Mouse (Mus musculus) hindbrain, embryonic 13.5 days (tissue): ENCODE measurements around the gene Gm2696. TPM values are rescaled to one million over a fixed set of nuclear protein-coding genes. Genes with fewer than 3 reads are reported as not detected.
A peak's percentile ranks its signal among the peaks of the same experiment; 100 is the strongest.

ENCODE experiments used
- ATAC-seq: fragments of 200-750 bp; cut with Nextera tagmentation; 2 replicates; pipeline ENCODE4 v1.8.0; 2017; ENCODE audit warnings: moderate TSS enrichment; ENCODE audit not compliant: low FRiP score
- H3K27ac ChIP-seq: fragments of 300-500 bp; sonication (generic); 2 replicates; pipeline ENCODE4 v1.5.1; 2015; ENCODE audit warnings: inconsistent platforms, mild to moderate bottlenecking, moderate library complexity
- H3K27me3 ChIP-seq: fragments of 300-500 bp; sonication (generic); 2 replicates; pipeline ENCODE4 v1.6.1; 2015; ENCODE audit warnings: mild to moderate bottlenecking, inconsistent platforms
- H3K36me3 ChIP-seq: fragments of 300-500 bp; sonication (generic); 2 replicates; pipeline ENCODE4 v1.6.1; 2015; ENCODE audit warnings: mild to moderate bottlenecking, inconsistent platforms
- H3K4me1 ChIP-seq: fragments of 300-500 bp; sonication (generic); replicated peaks from 2 replicates; pipeline ENCODE4 v1.6.1; 2015; ENCODE audit warnings: inconsistent platforms
- H3K4me2 ChIP-seq: fragments of 300-500 bp; sonication (generic); 2 replicates; pipeline ENCODE4 v1.6.1; 2015; ENCODE audit warnings: inconsistent platforms, mild to moderate bottlenecking, moderate library complexity
- H3K4me3 ChIP-seq: fragments of 300-500 bp; sonication (generic); 2 replicates; pipeline ENCODE4 v1.5.1; 2015; ENCODE audit warnings: mild to moderate bottlenecking, inconsistent platforms
- H3K9ac ChIP-seq: fragments of 300-500 bp; sonication (generic); 2 replicates; pipeline ENCODE4 v1.6.1; 2015; ENCODE audit warnings: mild to moderate bottlenecking, inconsistent platforms
- H3K9me3 ChIP-seq: fragments of 300-500 bp; sonication (generic); 2 replicates; pipeline ENCODE4 v1.6.1; 2016; ENCODE audit warnings: inconsistent platforms
- WGBS: fragments of 180-500 bp; shearing (Covaris S2); methylation state at CpG from one replicate; pipeline ENCODE4 v1.1.7; 2015; 5-methylcytosine and 5-hydroxymethylcytosine counted together
- polyA plus RNA-seq: library from polyadenylated mRNA; unstranded; fragments of >200 nt; fragmentation: Nextera tagmentation; extraction: Ambion mirVana; gene quantifications from 2 replicates; pipeline ENCODE4 v1.2.1, GENCODE M21; 2015

Gene Gm2696
- polyA plus RNA-seq, 1 experiment from 2014 or later, result not detected

- Histone ChIP-seq H3K27ac (no peak within 1 kb of the TSS), H3K9me3 (no peaks in the 10 kb centered on the region), H3K36me3 (no peaks in the 10 kb centered on the region), H3K4me1 (0 out of 2 replicates have a peak, but pooled peaks cover 4% of the 10 kb centered on the region), H3K4me3 (no peak within 1 kb of the TSS), H3K9ac (no peak within 1 kb of the TSS), H3K27me3 (0 out of 2 replicates have a peak, but pooled peaks cover 4% of the 10 kb centered on the region), H3K4me2 (no peak within 1 kb of the TSS)
- 48% methylated on average over 7 of the region's 7 CpGs for WGBS
- ATAC-seq, result no peak
These were observed 47.2 kb downstream of the Gm2696 start, which contains the start of gene Gm3285 for GRCm38 (mm10) chr10:77861675-77862074. Gene Gm3285 (plus strand): TSS chr10:77861975.

DNA sequence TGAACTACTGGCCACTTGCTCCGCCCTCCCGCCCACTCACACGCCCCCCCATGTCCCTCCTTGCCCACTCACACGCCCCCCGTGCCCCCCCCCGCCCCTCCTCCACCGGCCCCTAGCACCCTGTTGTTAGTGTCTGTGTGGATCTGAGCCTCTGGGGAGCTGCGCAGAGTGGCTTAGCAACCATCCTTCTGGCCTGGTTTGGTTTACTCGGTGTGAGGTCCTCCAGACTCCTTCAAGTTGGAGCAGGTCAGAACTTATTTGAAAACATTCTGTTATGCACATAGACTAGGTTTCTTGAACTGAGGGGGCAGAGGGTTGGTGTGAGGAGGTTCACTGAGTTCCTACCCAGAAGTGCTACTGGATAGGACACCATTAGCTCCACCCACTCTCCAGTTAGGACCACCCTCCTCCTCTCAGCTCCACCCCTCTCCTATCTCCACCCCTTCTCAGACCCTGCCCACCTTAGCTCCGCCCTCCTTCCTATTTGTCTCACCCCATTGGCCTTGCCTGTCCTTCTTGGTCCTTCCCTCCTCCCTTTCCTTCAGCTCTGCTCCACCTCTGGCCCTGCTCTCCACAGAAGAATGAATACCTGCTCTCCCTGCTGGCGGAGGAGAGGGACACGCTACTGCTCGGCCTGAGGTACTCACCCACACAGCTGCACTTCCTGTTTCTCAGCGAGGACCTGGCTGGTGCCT, 49.7 kb downstream of the Gm2696 start:
- Histone ChIP-seq H3K36me3 (no peaks in the 10 kb centered on the region), H3K27me3 (0 out of 2 replicates have a peak, but pooled peaks cover 4% of the 10 kb centered on the region), H3K9me3 (no peaks in the 10 kb centered on the region), H3K9ac (no peak overlapping the region), H3K4me2 (peak overlapping the region; percentile 32), H3K27ac (no peak overlapping the region), H3K4me3 (peak overlapping the region; percentile 14; the same call in 1 of the 2 replicates), H3K4me1 (0 out of 2 replicates have a peak, but pooled peaks cover 4% of the 10 kb centered on the region)
- WGBS, result 42% methylated on average over 14 of the region's 14 CpGs
- peak; percentile 69; the same call in 1 of the 2 replicates for ATAC-seq

GRCm38 (mm10) chr10:77864762-77865143, 50.3 kb downstream of the Gm2696 start:
- 0 out of 2 replicates have a peak, but pooled peaks cover 4% of the 10 kb centered on the region for H3K4me1 ChIP-seq
- 0 out of 2 replicates have a peak, but pooled peaks cover 4% of the 10 kb centered on the region for H3K27me3 ChIP-seq
- 35% methylated on average over 11 of the region's 11 CpGs for WGBS
- H3K27ac ChIP-seq, result no peak overlapping the region
- no peak overlapping the region for H3K9ac ChIP-seq
- 0 out of 2 replicates have a peak, but pooled peaks have one; percentile 63 for ATAC-seq
- peak overlapping the region; percentile 32 for H3K4me2 ChIP-seq
- no peaks in the 10 kb centered on the region for H3K36me3 ChIP-seq
- no peaks in the 10 kb centered on the region for H3K9me3 ChIP-seq
- peak overlapping the region; percentile 14; the same call in 1 of the 2 replicates for H3K4me3 ChIP-seq

GRCm38 (mm10) chr10:77867546-77867945, 53.1 kb downstream of the Gm2696 start:
- no peaks in the 10 kb centered on the region for H3K27me3 ChIP-seq
- H3K4me3 ChIP-seq, result no peak overlapping the region
- no peak overlapping the region for H3K4me2 ChIP-seq
- no peak overlapping the region for H3K9ac ChIP-seq
- 0 out of 2 replicates have a peak, but pooled peaks cover 3% of the 10 kb centered on the region for H3K4me1 ChIP-seq
- 50% methylated on average over 1 of the region's 1 CpGs for WGBS
- H3K9me3 ChIP-seq, result no peaks in the 10 kb centered on the region
- no peak overlapping the region for H3K27ac ChIP-seq
- no peak for ATAC-seq
- no peaks in the 10 kb centered on the region for H3K36me3 ChIP-seq

DNA sequence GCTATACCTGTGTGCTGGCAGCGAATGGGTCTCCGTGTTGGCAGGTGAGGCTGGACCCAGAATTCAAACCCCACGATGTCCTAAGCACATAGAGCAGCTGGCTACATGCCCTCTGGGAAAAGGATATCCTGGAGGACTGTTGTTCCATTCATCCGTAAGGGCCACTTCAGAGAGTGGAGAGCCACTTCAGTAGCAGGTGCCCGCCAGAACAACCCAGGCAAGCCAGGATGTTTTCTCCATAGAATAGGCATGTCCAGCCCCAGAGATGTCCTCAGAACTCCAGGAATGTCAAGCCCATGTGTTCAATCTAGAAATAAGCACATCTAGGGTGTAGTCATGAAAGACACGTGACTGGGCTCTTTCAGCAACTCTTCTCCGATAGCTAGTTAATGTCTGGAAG, 55.2 kb downstream of the Gm2696 start:
- ATAC-seq, result no peak
- WGBS, result 92% methylated on average over 7 of the region's 7 CpGs

DNA sequence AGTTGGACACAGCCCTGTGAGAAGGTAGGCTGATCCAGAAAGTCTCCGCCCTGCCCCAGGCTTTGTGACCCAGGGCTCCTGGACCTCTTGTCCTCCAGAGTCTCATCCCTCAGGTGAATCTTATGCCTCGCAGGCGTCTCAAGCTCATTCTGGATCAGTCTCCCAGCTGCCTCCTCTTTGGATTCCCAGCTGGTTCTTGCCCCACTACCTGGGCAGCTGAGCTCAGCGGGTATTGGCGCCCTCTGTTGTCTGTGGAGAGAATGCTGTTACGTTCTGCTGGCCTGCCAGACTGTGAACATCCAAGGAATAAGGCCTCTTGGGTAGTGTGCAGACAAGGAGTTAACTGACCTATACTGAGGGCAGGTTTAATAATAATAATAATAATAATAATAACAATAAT, 64.5 kb downstream of the Gm2696 start:
- Histone ChIP-seq H3K9ac (no peak overlapping the region), H3K36me3 (no peaks in the 10 kb centered on the region), H3K4me2 (no peak overlapping the region), H3K27me3 (no peaks in the 10 kb centered on the region), H3K4me3 (no peak overlapping the region), H3K4me1 (no peaks in the 10 kb centered on the region), H3K9me3 (no peaks in the 10 kb centered on the region), H3K27ac (no peak overlapping the region)
- WGBS, result 50% methylated on average over 6 of the region's 6 CpGs
- no peak for ATAC-seq

More for the DNA sequence above, 55.2 kb downstream of the Gm2696 start:
- H3K36me3 ChIP-seq, result no peaks in the 10 kb centered on the region
- no peak overlapping the region for H3K27ac ChIP-seq
- no peaks in the 10 kb centered on the region for H3K27me3 ChIP-seq
- no peaks in the 10 kb centered on the region for H3K9me3 ChIP-seq
- no peak overlapping the region for H3K4me3 ChIP-seq
- H3K9ac ChIP-seq, result no peak overlapping the region
- no peaks in the 10 kb centered on the region for H3K4me1 ChIP-seq
- no peak overlapping the region for H3K4me2 ChIP-seq

DNA sequence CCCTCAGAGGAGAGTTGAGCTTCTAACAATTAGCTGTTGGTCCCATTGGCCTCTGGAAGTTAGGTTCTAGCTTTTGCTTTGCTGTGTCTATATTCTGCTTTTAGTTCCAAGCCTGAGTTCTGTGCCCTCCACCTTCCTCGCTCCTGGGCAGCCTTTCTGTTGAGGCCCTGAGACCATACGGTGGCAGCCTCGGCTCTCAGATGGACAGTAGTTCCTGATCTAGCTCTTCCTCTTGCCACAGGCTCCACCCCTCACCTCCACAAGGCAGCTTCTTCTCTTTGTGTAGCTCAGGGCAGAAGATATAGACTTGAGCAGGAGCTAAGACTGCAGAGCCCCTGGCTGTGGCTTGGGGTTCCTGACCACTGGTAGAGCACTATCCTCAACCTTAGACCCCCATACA, 65.8 kb downstream of the Gm2696 start:
- ATAC-seq, result no peak
- Histone ChIP-seq H3K4me3 (no peak overlapping the region), H3K4me1 (no peaks in the 10 kb centered on the region), H3K36me3 (no peaks in the 10 kb centered on the region), H3K27ac (no peak overlapping the region), H3K9me3 (no peaks in the 10 kb centered on the region), H3K27me3 (no peaks in the 10 kb centered on the region), H3K4me2 (no peak overlapping the region), H3K9ac (no peak overlapping the region)
- WGBS, result 77% methylated on average over 3 of the region's 3 CpGs

DNA sequence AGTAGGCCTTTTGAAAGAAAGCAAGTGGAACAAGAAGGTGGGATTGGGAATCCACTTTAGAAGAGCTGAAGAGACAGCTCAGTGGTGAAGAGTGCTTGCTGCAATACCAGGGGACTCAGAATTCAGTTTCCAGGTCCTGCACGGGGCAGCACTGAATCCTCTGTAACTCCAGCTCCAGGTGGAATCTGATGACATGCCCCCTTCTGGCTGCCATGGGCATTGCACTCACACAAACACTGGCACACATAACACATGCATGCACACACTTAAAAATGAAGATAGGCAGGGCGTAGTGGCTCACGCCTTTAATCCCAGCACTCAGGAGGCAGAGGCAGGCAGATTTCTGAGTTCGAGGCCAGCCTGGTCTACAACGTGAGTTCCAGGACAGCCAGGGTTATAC, 68.1 kb downstream of the Gm2696 start:
- Histone ChIP-seq H3K27me3 (no peaks in the 10 kb centered on the region), H3K36me3 (no peaks in the 10 kb centered on the region), H3K27ac (no peak overlapping the region), H3K4me3 (no peak overlapping the region), H3K9ac (no peak overlapping the region), H3K4me1 (no peaks in the 10 kb centered on the region), H3K4me2 (no peak overlapping the region), H3K9me3 (no peaks in the 10 kb centered on the region)
- WGBS, result 87% methylated on average over 5 of the region's 5 CpGs
- no peak for ATAC-seq

Other genes with a start within 250 kb of the Gm2696 start
- gene Pttg1ip, start 233.0 kb upstream of the Gm2696 start, polyA plus RNA-seq, result 69.0 and 71.9 TPM in 2 replicates
- 271 and 274 TPM in 2 replicates for gene Sumo3, start 208.6 kb upstream of the Gm2696 start, polyA plus RNA-seq
- gene Gm49325, start 208.5 kb upstream of the Gm2696 start, polyA plus RNA-seq, result 2.1 and 3.4 TPM in 2 replicates
- 94.5 and 95.0 TPM in 2 replicates for gene Ube2g2, start 192.4 kb upstream of the Gm2696 start, polyA plus RNA-seq
- gene Tspear, start 128.1 kb upstream of the Gm2696 start, polyA plus RNA-seq, result 0.74 and 0.82 TPM in 2 replicates
- gene Gm19402, start 123.9 kb upstream of the Gm2696 start, polyA plus RNA-seq, result not detected in 2 replicates
- gene Gm9508, start 117.4 kb upstream of the Gm2696 start, polyA plus RNA-seq, result not detected in 2 replicates
- gene Gm10272, start 108.1 kb upstream of the Gm2696 start, polyA plus RNA-seq, result not detected in 2 replicates
- not detected in 2 replicates for gene Gm10024, start 103.2 kb upstream of the Gm2696 start, polyA plus RNA-seq
- gene Gm10142, start 98.9 kb upstream of the Gm2696 start, polyA plus RNA-seq, result not detected in 2 replicates
- not detected in 2 replicates for gene Krtap12-1, start 94.1 kb upstream of the Gm2696 start, polyA plus RNA-seq
- gene Gm10100, start 88.2 kb upstream of the Gm2696 start, polyA plus RNA-seq, result not detected in 2 replicates
- gene Gm18596, start 72.0 kb upstream of the Gm2696 start, polyA plus RNA-seq, result not detected in 2 replicates
- gene Gm9736, start 63.3 kb upstream of the Gm2696 start, polyA plus RNA-seq, result not detected in 2 replicates
- gene Gm3233, start 55.0 kb upstream of the Gm2696 start, polyA plus RNA-seq, result not detected in 2 replicates
- not detected in 2 replicates for gene Gm3238, start 43.4 kb upstream of the Gm2696 start, polyA plus RNA-seq
- not detected in 2 replicates for gene Gm7138, start 37.7 kb upstream of the Gm2696 start, polyA plus RNA-seq
- not detected in 2 replicates for gene Gm3250, start 32.1 kb upstream of the Gm2696 start, polyA plus RNA-seq
- gene Gm7137, start 26.5 kb upstream of the Gm2696 start, polyA plus RNA-seq, result not detected in 2 replicates
- gene Gm9639, start 19.6 kb upstream of the Gm2696 start, polyA plus RNA-seq, result not detected in 2 replicates
- not detected in 2 replicates for gene Gm19668, start 15.5 kb upstream of the Gm2696 start, polyA plus RNA-seq
- gene Gm9507, start 2.8 kb upstream of the Gm2696 start, polyA plus RNA-seq, result not detected in 2 replicates
- gene Krtap10-4, start 12.4 kb downstream of the Gm2696 start, polyA plus RNA-seq, result not detected in 2 replicates
- gene Krtap10-10, start 21.3 kb downstream of the Gm2696 start, polyA plus RNA-seq, result not detected in 2 replicates
- gene Gm36176, start 32.1 kb downstream of the Gm2696 start, polyA plus RNA-seq, result not detected in 2 replicates
- gene Gm10318, start 38.2 kb downstream of the Gm2696 start, polyA plus RNA-seq, result not detected in 2 replicates
- gene Gm3285, start 47.3 kb downstream of the Gm2696 start, polyA plus RNA-seq, result not detected in 2 replicates
- 12.5 and 14.0 TPM in 2 replicates for gene Lrrc3, start 87.9 kb downstream of the Gm2696 start, polyA plus RNA-seq
- 3.0 and 3.9 TPM in 2 replicates for gene Trpm2, start 155.9 kb downstream of the Gm2696 start, polyA plus RNA-seq
- gene 1810043G02Rik, start 163.8 kb downstream of the Gm2696 start, polyA plus RNA-seq, result 38.1 and 40.5 TPM in 2 replicates
- 106 and 107 TPM in 2 replicates for gene Pfkl, start 195.4 kb downstream of the Gm2696 start, polyA plus RNA-seq
- not detected in 2 replicates for gene Dnmt3l, start 227.3 kb downstream of the Gm2696 start, polyA plus RNA-seq
- gene Aire, start 228.9 kb downstream of the Gm2696 start, polyA plus RNA-seq, result 0.10 TPM in 1 of 2 replicates, not detected in the other